Mouse (Mus musculus) ES-Bruce4 (cell line): ENCODE data around the gene Sorcs3.

Source experiments
- CTCF ChIP-seq: IDR thresholded peaks from one replicate; pipeline ENCODE4 v1.8.1; 2011; ENCODE audit warnings: low read depth, low read length
- POLR2A ChIP-seq: IDR thresholded peaks from one replicate; pipeline ENCODE4 v1.8.1; 2011; ENCODE audit warnings: low read length; ENCODE audit not compliant: insufficient read depth

DNA sequence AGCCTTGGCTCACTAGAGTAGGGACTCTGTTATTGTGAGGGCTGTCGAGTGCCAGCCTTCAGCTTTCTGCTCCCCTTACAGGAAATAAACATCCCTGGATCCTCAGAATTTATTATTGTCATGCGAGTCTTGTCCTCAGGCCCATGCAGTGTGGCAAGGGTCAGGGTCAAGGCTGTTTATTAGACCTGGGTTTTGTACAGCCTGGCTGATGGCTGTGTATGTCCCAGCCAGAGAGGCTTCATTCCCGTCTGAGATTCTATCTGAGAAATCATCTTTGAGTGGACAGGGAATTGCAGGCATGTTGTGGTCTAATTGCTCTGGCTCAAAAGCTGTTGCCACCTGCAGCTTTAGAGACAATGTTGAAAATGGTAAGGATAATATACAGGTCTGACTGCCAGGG is 285.3 kb downstream of the Sorcs3 start:
- TF ChIP-seq CTCF (no peak), POLR2A (no peak)
